Mouse (Mus musculus) embryonic facial prominence, embryonic 15.5 days (tissue): Measurements from ENCODE around the gene Stag2. TPM values are rescaled to one million over a fixed set of nuclear protein-coding genes. Genes with fewer than 3 reads are reported as not detected.

ENCODE experiments used
- ATAC-seq: fragments of 200-750 bp; cut with Nextera tagmentation; 2 replicates; pipeline ENCODE4 v1.8.0; 2017; ENCODE audit warnings: low read depth, moderate TSS enrichment; ENCODE audit not compliant: insufficient number of reproducible peaks, low FRiP score, low TSS enrichment
- H3K27ac ChIP-seq: fragments of 300-500 bp; sonication (generic); replicated peaks from 2 replicates; pipeline ENCODE4 v1.5.1; 2015; ENCODE audit warnings: mild to moderate bottlenecking, inconsistent platforms
- H3K27me3 ChIP-seq: fragments of 300-500 bp; sonication (generic); 2 replicates; pipeline ENCODE4 v1.6.1; 2015; ENCODE audit warnings: inconsistent platforms
- H3K36me3 ChIP-seq: fragments of 300-500 bp; sonication (generic); 2 replicates; pipeline ENCODE4 v1.6.1; 2015; ENCODE audit warnings: mild to moderate bottlenecking, inconsistent platforms
- H3K4me1 ChIP-seq: fragments of 300-500 bp; sonication (generic); 2 replicates; pipeline ENCODE4 v1.6.1; 2015; ENCODE audit warnings: inconsistent platforms
- H3K4me2 ChIP-seq: fragments of 300-500 bp; sonication (generic); replicated peaks from 2 replicates; pipeline ENCODE4 v1.6.1; 2015; ENCODE audit warnings: mild to moderate bottlenecking, inconsistent platforms
- H3K4me3 ChIP-seq: fragments of 300-500 bp; sonication (generic); replicated peaks from 2 replicates; pipeline ENCODE4 v1.5.1; 2015; ENCODE audit warnings: mild to moderate bottlenecking, inconsistent platforms
- H3K9ac ChIP-seq: fragments of 300-500 bp; sonication (generic); 2 replicates; pipeline ENCODE4 v1.6.1; 2015; ENCODE audit warnings: inconsistent platforms
- H3K9me3 ChIP-seq: fragments of 300-500 bp; sonication (generic); replicated peaks from 2 replicates; pipeline ENCODE4 v1.6.1; 2016; ENCODE audit warnings: inconsistent platforms
- WGBS: fragments of 180-500 bp; shearing (Covaris S2); methylation state at CpG from one replicate; pipeline ENCODE4 v1.1.7; 2015; 5-methylcytosine and 5-hydroxymethylcytosine counted together
- polyA plus RNA-seq: library from polyadenylated mRNA; unstranded; fragments of >200 nt; fragmentation: Nextera tagmentation; extraction: Ambion mirVana; gene quantifications from 2 replicates; pipeline ENCODE4 v1.2.1, GENCODE M21; 2015

Stag2 gene
- polyA plus RNA-seq, 1 experiment from 2014 or later, result 34.1 TPM

GRCm38 (mm10) chrX:42250342-42250741, 101.2 kb downstream of the Stag2 start:
- no peak for ATAC-seq
- H3K9ac ChIP-seq, result no peak overlapping the region
- H3K36me3 ChIP-seq, result no peaks in the 10 kb centered on the region
- H3K27me3 ChIP-seq, result no peaks in the 10 kb centered on the region
- H3K4me1 ChIP-seq, result no peaks in the 10 kb centered on the region
- H3K9me3 ChIP-seq, result no peaks in the 10 kb centered on the region
- no peak overlapping the region for H3K27ac ChIP-seq
- 88% methylated on average over 10 of the region's 10 CpGs for WGBS
- no peak overlapping the region for H3K4me2 ChIP-seq
- H3K4me3 ChIP-seq, result no peak overlapping the region

- Histone ChIP-seq H3K9ac (no peak overlapping the region), H3K4me3 (no peak overlapping the region), H3K4me1 (no peaks in the 10 kb centered on the region), H3K36me3 (no peaks in the 10 kb centered on the region), H3K27me3 (no peaks in the 10 kb centered on the region), H3K9me3 (no peaks in the 10 kb centered on the region), H3K27ac (no peak overlapping the region), H3K4me2 (no peak overlapping the region)
- ATAC-seq, result no peak
Measured at GRCm38 (mm10) chrX:42272713-42273112, 123.6 kb downstream of the Stag2 start.

- Histone ChIP-seq H3K36me3 (no peaks in the 10 kb centered on the region), H3K4me1 (no peaks in the 10 kb centered on the region), H3K27me3 (no peaks in the 10 kb centered on the region), H3K4me2 (no peak overlapping the region), H3K27ac (no peak overlapping the region), H3K9ac (no peak overlapping the region), H3K4me3 (no peak overlapping the region), H3K9me3 (no peaks in the 10 kb centered on the region)
- 67% methylated on average over 3 of the region's 3 CpGs for WGBS
- ATAC-seq, result no peak
Measured at GRCm38 (mm10) chrX:42290215-42290614, 141.1 kb downstream of the Stag2 start.

GRCm38 (mm10) chrX:42315231-42315630, 166.1 kb downstream of the Stag2 start:
- WGBS, result 75% methylated on average over 3 of the region's 3 CpGs
- H3K4me2 ChIP-seq, result no peak overlapping the region
- ATAC-seq, result no peak
- no peak overlapping the region for H3K27ac ChIP-seq
- H3K36me3 ChIP-seq, result no peaks in the 10 kb centered on the region
- H3K9ac ChIP-seq, result no peak overlapping the region
- H3K4me1 ChIP-seq, result no peaks in the 10 kb centered on the region
- no peak overlapping the region for H3K4me3 ChIP-seq
- H3K9me3 ChIP-seq, result no peaks in the 10 kb centered on the region
- no peaks in the 10 kb centered on the region for H3K27me3 ChIP-seq

- H3K27me3 ChIP-seq, result no peaks in the 10 kb centered on the region
- H3K27ac ChIP-seq, result no peak overlapping the region
- WGBS, result 47% methylated on average over 5 of the region's 5 CpGs
- ATAC-seq, result no peak
- no peak overlapping the region for H3K4me2 ChIP-seq
- no peaks in the 10 kb centered on the region for H3K4me1 ChIP-seq
- H3K4me3 ChIP-seq, result no peak overlapping the region
- H3K36me3 ChIP-seq, result no peaks in the 10 kb centered on the region
- no peak overlapping the region for H3K9ac ChIP-seq
- no peaks in the 10 kb centered on the region for H3K9me3 ChIP-seq
Measured at GRCm38 (mm10) chrX:42320424-42320823, 171.3 kb downstream of the Stag2 start.

GRCm38 (mm10) chrX:42321200-42321773, 172.2 kb downstream of the Stag2 start:
- H3K9me3 ChIP-seq, result no peaks in the 10 kb centered on the region
- H3K4me3 ChIP-seq, result no peak overlapping the region
- 41% methylated on average over 9 of the region's 9 CpGs for WGBS
- H3K4me1 ChIP-seq, result no peaks in the 10 kb centered on the region
- ATAC-seq, result no peak
- H3K4me2 ChIP-seq, result no peak overlapping the region
- H3K27ac ChIP-seq, result no peak overlapping the region
- no peak overlapping the region for H3K9ac ChIP-seq
- H3K36me3 ChIP-seq, result no peaks in the 10 kb centered on the region
- H3K27me3 ChIP-seq, result no peaks in the 10 kb centered on the region

- Histone ChIP-seq H3K36me3 (no peaks in the 10 kb centered on the region), H3K9ac (no peak overlapping the region), H3K27ac (no peak overlapping the region), H3K4me3 (no peak overlapping the region), H3K9me3 (no peaks in the 10 kb centered on the region), H3K4me1 (no peaks in the 10 kb centered on the region), H3K4me2 (no peak overlapping the region), H3K27me3 (no peaks in the 10 kb centered on the region)
- no peak for ATAC-seq
- WGBS, result 75% methylated on average over 3 of the region's 3 CpGs
Measured at GRCm38 (mm10) chrX:42324848-42325247, 175.7 kb downstream of the Stag2 start.

Other genes starting within 250 kb of the Stag2 start
- gene Thoc2, start 228.6 kb upstream of the Stag2 start, polyA plus RNA-seq, result 74.8 and 77.6 TPM in 2 replicates
- gene Xiap, start 89.6 kb upstream of the Stag2 start, polyA plus RNA-seq, result 11.4 and 13.4 TPM in 2 replicates